Mouse (Mus musculus): ENCODE data around the gene Phldb2. TPM values are rescaled to one million over a fixed set of nuclear protein-coding genes. Genes with fewer than 3 reads are reported as not detected.

The Phldb2 gene
- polyA plus RNA-seq, 1 experiment from 2014 or later, result 6.5 TPM

- H3K27me3 ChIP-seq (replicated peaks; ENCODE audit: control insufficient read depth, insufficient read depth, low read length), result no peaks in the 10 kb centered on the region
- no peak overlapping the region for H3K9ac ChIP-seq (ENCODE audit: low read length)
- no peak overlapping the region for H3K4me2 ChIP-seq (ENCODE audit: low read length)
- H3K36me3 ChIP-seq (ENCODE audit: control insufficient read depth, insufficient read depth, low read length), result no peaks in the 10 kb centered on the region
- no peaks in the 10 kb centered on the region for H3K4me1 ChIP-seq (ENCODE audit: control insufficient read depth, insufficient read depth, low read length)
- DNase-seq (ENCODE audit: low spot score) (no peak), ATAC-seq (no peak)
- no peak overlapping the region for H3K4me3 ChIP-seq (ENCODE audit: low read depth, low read length)
- WGBS, result 94% methylated on average over 3 of the region's 3 CpGs
- no peaks in the 10 kb centered on the region for H3K9me3 ChIP-seq (replicated peaks; ENCODE audit: control insufficient read depth, low read length)
- H3K27ac ChIP-seq (ENCODE audit: low read depth, low read length), result no peak overlapping the region
Observed at GRCm38 (mm10) chr16:45939436-45939835, 14.0 kb downstream of the Phldb2 start.

- ATAC-seq (no peak), DNase-seq (ENCODE audit: low spot score) (no peak)
- H3K4me2 ChIP-seq (ENCODE audit: low read length), result no peak overlapping the region
- H3K27ac ChIP-seq (ENCODE audit: low read depth, low read length), result no peak overlapping the region
- H3K36me3 ChIP-seq (ENCODE audit: control insufficient read depth, insufficient read depth, low read length), result no peaks in the 10 kb centered on the region
- H3K9ac ChIP-seq (ENCODE audit: low read length), result no peak overlapping the region
- 81% methylated on average over 2 of the region's 2 CpGs for WGBS
- H3K4me1 ChIP-seq (ENCODE audit: control insufficient read depth, insufficient read depth, low read length), result no peaks in the 10 kb centered on the region
- H3K27me3 ChIP-seq (replicated peaks; ENCODE audit: control insufficient read depth, insufficient read depth, low read length), result no peaks in the 10 kb centered on the region
- H3K4me3 ChIP-seq (ENCODE audit: low read depth, low read length), result no peak overlapping the region
- no peaks in the 10 kb centered on the region for H3K9me3 ChIP-seq (replicated peaks; ENCODE audit: control insufficient read depth, low read length)
Observed at GRCm38 (mm10) chr16:45937381-45937780, 16.0 kb downstream of the Phldb2 start.

GRCm38 (mm10) chr16:45936521-45936920, 16.9 kb downstream of the Phldb2 start:
- DNase-seq (ENCODE audit: low spot score) (peak; percentile 62), ATAC-seq (peak; percentile 72)
- WGBS, result 15% methylated on average over 2 of the region's 2 CpGs
- Histone ChIP-seq H3K36me3 (ENCODE audit: control insufficient read depth, insufficient read depth, low read length) (no peaks in the 10 kb centered on the region), H3K4me1 (ENCODE audit: control insufficient read depth, insufficient read depth, low read length) (no peaks in the 10 kb centered on the region), H3K4me3 (ENCODE audit: low read depth, low read length) (no peak overlapping the region), H3K27ac (ENCODE audit: low read depth, low read length) (no peak overlapping the region), H3K4me2 (ENCODE audit: low read length) (no peak overlapping the region), H3K9ac (ENCODE audit: low read length) (no peak overlapping the region), H3K27me3 (replicated peaks; ENCODE audit: control insufficient read depth, insufficient read depth, low read length) (no peaks in the 10 kb centered on the region), H3K9me3 (replicated peaks; ENCODE audit: control insufficient read depth, low read length) (no peaks in the 10 kb centered on the region)

GRCm38 (mm10) chr16:45935956-45936483, 17.4 kb downstream of the Phldb2 start:
- 35% methylated on average over 3 of the region's 3 CpGs for WGBS
- ATAC-seq, result peak; percentile 63; the same call in 1 of the 2 replicates
- no peak for DNase-seq (ENCODE audit: low spot score)
- Histone ChIP-seq H3K9ac (ENCODE audit: low read length) (no peak overlapping the region), H3K27ac (ENCODE audit: low read depth, low read length) (no peak overlapping the region), H3K4me2 (ENCODE audit: low read length) (no peak overlapping the region), H3K9me3 (replicated peaks; ENCODE audit: control insufficient read depth, low read length) (no peaks in the 10 kb centered on the region), H3K4me1 (ENCODE audit: control insufficient read depth, insufficient read depth, low read length) (no peaks in the 10 kb centered on the region), H3K4me3 (ENCODE audit: low read depth, low read length) (no peak overlapping the region), H3K36me3 (ENCODE audit: control insufficient read depth, insufficient read depth, low read length) (no peaks in the 10 kb centered on the region), H3K27me3 (replicated peaks; ENCODE audit: control insufficient read depth, insufficient read depth, low read length) (no peaks in the 10 kb centered on the region)

GRCm38 (mm10) chr16:45934721-45935407, 18.5 kb downstream of the Phldb2 start:
- no peaks in the 10 kb centered on the region for H3K4me1 ChIP-seq (ENCODE audit: control insufficient read depth, insufficient read depth, low read length)
- H3K4me3 ChIP-seq (ENCODE audit: low read depth, low read length), result no peak overlapping the region
- DNase-seq (ENCODE audit: low spot score) (peak; percentile 7), ATAC-seq (no peak; the same call in 1 of the 2 replicates)
- 53% methylated on average over 2 of the region's 2 CpGs for WGBS
- no peaks in the 10 kb centered on the region for H3K9me3 ChIP-seq (replicated peaks; ENCODE audit: control insufficient read depth, low read length)
- H3K27ac ChIP-seq (ENCODE audit: low read depth, low read length), result no peak overlapping the region
- no peak overlapping the region for H3K4me2 ChIP-seq (ENCODE audit: low read length)
- no peaks in the 10 kb centered on the region for H3K27me3 ChIP-seq (replicated peaks; ENCODE audit: control insufficient read depth, insufficient read depth, low read length)
- H3K9ac ChIP-seq (ENCODE audit: low read length), result no peak overlapping the region
- no peaks in the 10 kb centered on the region for H3K36me3 ChIP-seq (ENCODE audit: control insufficient read depth, insufficient read depth, low read length)

- 96% methylated on average over 3 of the region's 3 CpGs for WGBS
- DNase-seq (ENCODE audit: low spot score), result no peak
- H3K9ac ChIP-seq (ENCODE audit: low read length), result no peak overlapping the region
- H3K4me3 ChIP-seq (ENCODE audit: low read depth, low read length), result no peak overlapping the region
- no peaks in the 10 kb centered on the region for H3K36me3 ChIP-seq (ENCODE audit: control insufficient read depth, insufficient read depth, low read length)
- H3K27ac ChIP-seq (ENCODE audit: low read depth, low read length), result no peak overlapping the region
- H3K4me1 ChIP-seq (ENCODE audit: control insufficient read depth, insufficient read depth, low read length), result no peaks in the 10 kb centered on the region
- H3K27me3 ChIP-seq (replicated peaks; ENCODE audit: control insufficient read depth, insufficient read depth, low read length), result no peaks in the 10 kb centered on the region
- H3K4me2 ChIP-seq (ENCODE audit: low read length), result no peak overlapping the region
- no peak for ATAC-seq
- no peaks in the 10 kb centered on the region for H3K9me3 ChIP-seq (replicated peaks; ENCODE audit: control insufficient read depth, low read length)
Observed at GRCm38 (mm10) chr16:45930308-45930707, 23.1 kb downstream of the Phldb2 start.

GRCm38 (mm10) chr16:45928090-45928489, 25.3 kb downstream of the Phldb2 start:
- no peak for DNase-seq (ENCODE audit: low spot score)
- no peak overlapping the region for H3K4me3 ChIP-seq (ENCODE audit: low read depth, low read length)
- no peaks in the 10 kb centered on the region for H3K36me3 ChIP-seq (ENCODE audit: control insufficient read depth, insufficient read depth, low read length)
- H3K27ac ChIP-seq (ENCODE audit: low read depth, low read length), result no peak overlapping the region
- ATAC-seq, result no peak
- H3K9ac ChIP-seq (ENCODE audit: low read length), result no peak overlapping the region
- no peaks in the 10 kb centered on the region for H3K27me3 ChIP-seq (replicated peaks; ENCODE audit: control insufficient read depth, insufficient read depth, low read length)
- no peaks in the 10 kb centered on the region for H3K9me3 ChIP-seq (replicated peaks; ENCODE audit: control insufficient read depth, low read length)
- WGBS, result 92% methylated on average over 4 of the region's 4 CpGs
- no peak overlapping the region for H3K4me2 ChIP-seq (ENCODE audit: low read length)
- no peaks in the 10 kb centered on the region for H3K4me1 ChIP-seq (ENCODE audit: control insufficient read depth, insufficient read depth, low read length)

- H3K4me1 ChIP-seq (ENCODE audit: control insufficient read depth, insufficient read depth, low read length), result no peaks in the 10 kb centered on the region
- no peaks in the 10 kb centered on the region for H3K27me3 ChIP-seq (replicated peaks; ENCODE audit: control insufficient read depth, insufficient read depth, low read length)
- no peak overlapping the region for H3K27ac ChIP-seq (ENCODE audit: low read depth, low read length)
- ATAC-seq, result no peak
- no peaks in the 10 kb centered on the region for H3K36me3 ChIP-seq (ENCODE audit: control insufficient read depth, insufficient read depth, low read length)
- no peak overlapping the region for H3K4me3 ChIP-seq (ENCODE audit: low read depth, low read length)
- 79% methylated on average over 3 of the region's 3 CpGs for WGBS
- no peak overlapping the region for H3K4me2 ChIP-seq (ENCODE audit: low read length)
- DNase-seq (ENCODE audit: low spot score), result no peak
- no peak overlapping the region for H3K9ac ChIP-seq (ENCODE audit: low read length)
- H3K9me3 ChIP-seq (replicated peaks; ENCODE audit: control insufficient read depth, low read length), result no peaks in the 10 kb centered on the region
Observed at GRCm38 (mm10) chr16:45927601-45928000, 25.8 kb downstream of the Phldb2 start.

GRCm38 (mm10) chr16:45926875-45927274, 26.5 kb downstream of the Phldb2 start:
- no peak for DNase-seq (ENCODE audit: low spot score)
- Histone ChIP-seq H3K9ac (ENCODE audit: low read length) (no peak overlapping the region), H3K27me3 (replicated peaks; ENCODE audit: control insufficient read depth, insufficient read depth, low read length) (no peaks in the 10 kb centered on the region), H3K36me3 (ENCODE audit: control insufficient read depth, insufficient read depth, low read length) (no peaks in the 10 kb centered on the region), H3K4me2 (ENCODE audit: low read length) (no peak overlapping the region), H3K27ac (ENCODE audit: low read depth, low read length) (no peak overlapping the region), H3K9me3 (replicated peaks; ENCODE audit: control insufficient read depth, low read length) (no peaks in the 10 kb centered on the region), H3K4me1 (ENCODE audit: control insufficient read depth, insufficient read depth, low read length) (no peaks in the 10 kb centered on the region), H3K4me3 (ENCODE audit: low read depth, low read length) (no peak overlapping the region)
- 95% methylated on average over 5 of the region's 5 CpGs for WGBS
- no peak for ATAC-seq

Data from forebrain, embryonic 14.5 days (tissue).